Mouse (Mus musculus): Measurements from ENCODE around the gene BC052040.

BC052040 gene

GRCm38 (mm10) chr2:115581241-115581988, at the start of gene BC052040:
TSS of gene BC052040 (plus strand) at chr2:115581716.
- peak; percentile 90 to 92 for DNase-seq (ENCODE audit: low spot score in 2 of 2)

DNA sequence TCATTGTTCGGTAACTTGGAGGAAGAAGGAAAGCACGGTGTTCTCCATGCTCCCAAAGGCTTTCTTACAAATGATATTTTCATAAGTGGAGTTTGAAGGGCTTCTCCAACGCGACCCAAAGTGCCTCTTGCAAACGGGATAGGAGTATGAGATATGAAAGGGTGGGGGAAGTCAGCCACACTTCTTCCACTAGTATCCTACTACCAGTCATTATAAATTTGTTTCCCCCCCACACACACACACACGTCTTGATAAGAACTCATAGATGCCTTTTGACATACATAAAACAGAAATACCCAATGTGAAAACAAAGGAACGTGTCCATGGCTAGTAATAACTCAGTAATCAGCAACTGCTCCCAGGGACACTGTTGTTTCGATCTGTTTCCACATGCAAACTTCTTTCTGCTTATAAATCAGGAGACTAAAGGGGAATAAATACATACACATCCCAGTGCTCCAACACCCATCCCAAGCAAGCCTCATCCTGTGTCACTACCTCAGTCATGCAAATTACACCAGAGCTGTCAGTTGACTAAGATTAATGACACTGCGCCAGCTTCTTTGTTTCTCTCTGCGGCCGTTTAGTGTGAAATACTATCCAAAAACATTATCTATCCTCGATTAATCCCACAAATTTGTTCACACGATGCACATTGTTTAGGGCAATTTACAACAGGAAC, 43.4 kb upstream of the BC052040 start:
- DNase-seq (ENCODE audit: low spot score in 2 of 2), result no peak

- DNase-seq (ENCODE audit: low spot score in 2 of 2), result no peak
Observed at GRCm38 (mm10) chr2:115538691-115539283, 42.7 kb upstream of the BC052040 start.

- no peak for DNase-seq (ENCODE audit: low spot score in 2 of 2)
Observed at GRCm38 (mm10) chr2:115539731-115540130, 41.8 kb upstream of the BC052040 start.

DNA sequence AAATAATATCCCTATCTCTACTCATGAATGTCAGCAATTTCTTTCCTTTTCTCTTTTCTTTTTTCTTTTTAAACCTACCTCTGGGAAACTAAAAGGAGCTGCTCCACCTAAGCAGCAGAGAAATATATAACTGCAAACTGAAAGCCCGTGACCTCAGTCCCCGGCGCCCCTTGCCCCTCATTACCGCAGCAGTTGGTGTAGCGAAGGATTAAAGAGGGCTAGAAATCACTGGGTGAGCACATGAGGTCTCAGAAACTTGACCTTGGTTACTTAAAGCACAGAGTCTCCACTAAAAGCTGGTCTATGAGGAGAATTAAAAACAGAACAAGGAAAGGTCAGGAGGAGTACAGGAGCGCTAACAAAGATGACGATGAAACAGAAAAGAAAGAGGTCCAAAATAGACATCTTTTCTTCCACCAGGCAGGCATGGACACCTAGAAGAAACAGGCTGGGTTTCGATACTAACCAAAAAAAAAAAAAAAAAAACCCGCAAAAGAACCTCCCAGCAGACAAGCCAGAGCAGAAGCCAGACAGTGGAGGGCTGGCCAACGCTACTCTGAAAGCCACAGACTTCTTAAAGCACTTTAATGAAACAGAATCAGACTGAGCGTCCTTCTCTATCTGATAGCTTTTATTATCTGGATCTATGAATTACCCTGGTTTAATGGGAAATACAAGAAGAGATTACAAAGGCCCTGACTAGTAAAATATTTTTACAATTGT, 39.0 kb upstream of the BC052040 start:
- DNase-seq (ENCODE audit: low spot score in 2 of 2), result no peak

DNA sequence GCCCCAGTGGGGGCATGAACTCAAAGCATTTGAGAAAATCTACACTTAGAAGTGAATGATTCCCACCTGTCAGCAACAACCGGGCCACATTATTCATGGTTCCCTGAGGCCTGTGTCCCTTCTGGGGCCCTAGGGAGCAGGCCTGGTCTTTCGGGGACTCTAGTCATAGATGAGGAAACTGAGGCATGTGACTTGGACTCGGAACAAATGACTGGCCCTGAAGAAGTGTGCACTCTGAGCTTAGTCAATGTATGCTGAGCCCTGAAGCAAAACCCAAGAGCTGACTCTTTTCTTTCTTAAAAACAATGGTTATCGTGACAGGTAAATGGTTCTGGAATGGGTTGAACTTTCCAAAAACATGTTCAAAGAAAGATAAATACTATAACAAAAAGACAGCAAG, 38.3 kb upstream of the BC052040 start:
- no peak for DNase-seq (ENCODE audit: low spot score in 2 of 2)

GRCm38 (mm10) chr2:115551901-115552300, 29.6 kb upstream of the BC052040 start:
- no peak for DNase-seq (ENCODE audit: low spot score in 2 of 2)

GRCm38 (mm10) chr2:115562155-115562827, 19.2 kb upstream of the BC052040 start:
- no peak for DNase-seq (ENCODE audit: low spot score in 2 of 2)

GRCm38 (mm10) chr2:115563436-115564093, 18.0 kb upstream of the BC052040 start:
- no peak for DNase-seq (ENCODE audit: low spot score in 2 of 2)

DNA sequence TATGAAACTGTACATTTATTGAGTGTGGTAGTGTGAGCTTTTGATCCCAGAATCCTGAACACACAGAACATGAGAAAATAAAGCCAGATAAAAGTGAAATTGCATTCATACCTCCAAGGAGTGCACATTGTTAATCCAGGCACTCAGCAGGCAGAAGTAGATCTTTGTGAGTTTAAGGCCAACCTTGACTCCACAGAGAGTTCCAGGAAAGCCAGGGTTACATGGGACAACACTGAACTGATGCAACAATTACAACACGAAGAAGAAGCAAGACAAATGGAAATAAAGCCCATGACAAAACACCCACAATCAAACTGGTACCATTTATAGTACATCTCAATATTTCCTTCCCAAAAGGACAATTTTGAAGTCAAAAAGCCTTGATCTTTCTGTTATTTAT, 9.5 kb upstream of the BC052040 start:
- DNase-seq (ENCODE audit: low spot score in 2 of 2), result no peak

DNA sequence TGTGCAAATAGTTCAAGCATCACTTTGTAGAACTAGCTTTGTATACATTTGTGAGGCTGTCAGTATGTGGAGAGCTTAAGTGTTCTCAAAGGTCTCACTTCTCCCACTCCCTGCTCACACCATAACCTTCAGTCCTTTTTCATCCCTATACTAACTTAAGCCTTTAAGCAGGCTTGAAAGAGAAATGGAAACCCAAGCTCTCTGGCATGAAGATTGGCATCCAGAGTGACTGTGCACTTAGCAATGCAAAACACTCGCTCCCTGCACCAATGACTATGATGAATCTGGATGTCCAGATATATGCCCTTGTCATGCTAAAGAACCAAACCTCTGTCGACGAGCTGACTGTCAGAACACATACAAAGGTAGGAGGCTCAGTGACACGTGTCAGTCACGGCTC, 6.7 kb upstream of the BC052040 start:
- DNase-seq (ENCODE audit: low spot score in 2 of 2), result no peak

DNA sequence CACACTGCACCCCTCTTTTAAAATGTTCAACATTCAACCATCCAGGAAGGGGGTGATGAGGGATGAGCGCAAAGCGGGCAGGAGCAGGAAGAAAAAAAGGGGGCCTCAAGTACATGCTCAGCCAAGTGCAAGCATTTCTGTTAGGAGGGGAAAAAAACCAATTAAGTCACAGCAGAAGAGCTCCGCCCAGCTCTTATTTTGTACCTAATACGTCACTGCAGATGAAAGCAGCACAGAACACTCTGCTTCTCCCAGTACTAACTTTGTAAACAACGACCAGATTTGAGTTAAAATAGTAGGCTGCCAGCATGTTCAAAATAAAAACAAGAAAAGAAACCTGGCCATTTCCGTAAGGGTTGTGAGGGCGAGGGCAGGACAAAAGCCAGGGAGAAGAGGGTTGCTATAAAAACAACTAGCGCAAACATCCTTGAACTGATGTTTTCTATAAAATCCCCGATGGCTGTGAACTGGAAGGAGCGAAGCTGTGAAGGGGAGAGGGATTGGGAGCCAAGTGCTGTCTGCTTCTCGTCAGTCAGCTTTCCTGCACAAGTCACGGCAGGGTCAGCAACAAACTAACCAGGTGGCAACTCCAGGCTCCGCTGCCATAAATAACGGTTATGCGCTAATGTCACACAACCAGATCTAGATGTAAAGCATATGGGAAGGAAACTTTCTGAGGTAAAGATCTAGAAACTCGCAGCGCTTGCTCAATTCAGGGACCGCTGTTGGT, 2.2 kb upstream of the BC052040 start:
- no peak for DNase-seq (ENCODE audit: low spot score in 2 of 2)

DNA sequence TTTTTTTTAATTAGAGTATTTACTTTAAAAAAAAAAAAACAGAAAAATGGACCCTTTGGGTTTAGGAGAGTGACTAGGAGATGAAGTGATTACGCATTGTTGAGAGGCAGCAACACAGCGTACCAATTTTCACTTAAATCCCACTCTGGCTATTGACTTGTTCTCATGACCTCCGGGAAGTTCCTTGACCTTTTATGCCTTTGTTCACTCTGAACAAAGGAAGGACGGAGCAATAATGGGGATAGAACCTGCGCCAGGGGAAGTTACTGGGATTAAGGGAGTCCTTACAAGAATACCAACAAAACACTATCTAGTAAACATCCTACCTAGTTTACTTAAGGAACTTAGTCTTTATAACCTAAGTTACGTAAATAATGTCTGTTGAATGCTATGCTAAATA, 1.5 kb upstream of the BC052040 start:
- no peak for DNase-seq (ENCODE audit: low spot score in 2 of 2)

- no peak for DNase-seq (ENCODE audit: low spot score in 2 of 2)
Observed at GRCm38 (mm10) chr2:115581989-115582608, 583 bp downstream of the BC052040 start.

- DNase-seq (ENCODE audit: low spot score in 2 of 2), result no peak
Observed at GRCm38 (mm10) chr2:115583776-115584175, 2.3 kb downstream of the BC052040 start.

- DNase-seq (ENCODE audit: low spot score in 2 of 2), result no peak
Observed at GRCm38 (mm10) chr2:115590602-115591001, 9.1 kb downstream of the BC052040 start.

- no peak for DNase-seq (ENCODE audit: low spot score in 2 of 2)
Observed at GRCm38 (mm10) chr2:115592651-115593119, 11.2 kb downstream of the BC052040 start.

DNA sequence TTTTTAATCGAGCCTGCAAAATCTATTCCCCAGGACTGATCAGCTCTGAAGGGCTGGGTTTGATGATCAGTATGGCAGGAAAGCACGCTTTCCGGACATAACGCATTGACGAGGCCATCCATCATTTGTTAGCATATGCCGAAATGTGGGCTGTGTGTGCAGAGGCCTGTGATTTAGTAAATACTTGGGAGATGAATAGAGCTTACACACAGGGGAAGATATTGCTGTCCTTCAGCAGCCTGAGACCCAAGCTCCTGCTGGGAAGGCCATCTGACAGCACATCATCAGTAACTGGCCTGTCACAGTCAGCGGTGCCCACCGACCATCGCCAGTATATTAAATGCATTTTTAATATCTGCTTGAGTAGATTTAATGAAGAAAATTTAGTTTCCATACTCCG, 15.5 kb downstream of the BC052040 start:
- no peak for DNase-seq (ENCODE audit: low spot score in 2 of 2)

- no peak for DNase-seq (ENCODE audit: low spot score in 2 of 2)
Observed at GRCm38 (mm10) chr2:115598266-115598665, 16.8 kb downstream of the BC052040 start.

- DNase-seq (ENCODE audit: low spot score in 2 of 2), result no peak
Observed at GRCm38 (mm10) chr2:115600724-115601123, 19.2 kb downstream of the BC052040 start.

Data from spleen, postnatal 10 days (tissue).